Mouse (Mus musculus) midbrain, embryonic 15.5 days (tissue): ENCODE results near the gene Ski. TPM values are rescaled to one million over a fixed set of nuclear protein-coding genes. Genes with fewer than 3 reads are reported as not detected.

Source experiments
- ATAC-seq: fragments of 200-750 bp; cut with Nextera tagmentation; replicated peaks from 2 replicates; pipeline ENCODE4 v1.8.0; 2017; ENCODE audit warnings: moderate TSS enrichment
- H3K27ac ChIP-seq: fragments of 300-500 bp; sonication (generic); 2 replicates; pipeline ENCODE4 v1.5.1; 2015; ENCODE audit warnings: mild to moderate bottlenecking, inconsistent platforms
- H3K27me3 ChIP-seq: fragments of 300-500 bp; sonication (generic); replicated peaks from 2 replicates; pipeline ENCODE4 v1.6.1; 2015; ENCODE audit warnings: inconsistent platforms
- H3K36me3 ChIP-seq: fragments of 300-500 bp; sonication (generic); replicated peaks from 2 replicates; pipeline ENCODE4 v1.6.1; 2015; ENCODE audit warnings: inconsistent platforms
- H3K4me1 ChIP-seq: fragments of 300-500 bp; sonication (generic); 2 replicates; pipeline ENCODE4 v1.6.1; 2015; ENCODE audit warnings: inconsistent platforms
- H3K4me2 ChIP-seq: fragments of 300-500 bp; sonication (generic); 2 replicates; pipeline ENCODE4 v1.6.1; 2015; ENCODE audit warnings: inconsistent platforms, mild to moderate bottlenecking, moderate library complexity
- H3K4me3 ChIP-seq: fragments of 300-500 bp; sonication (generic); 2 replicates; pipeline ENCODE4 v1.5.1; 2015; ENCODE audit warnings: mild to moderate bottlenecking, inconsistent platforms
- H3K9ac ChIP-seq: fragments of 300-500 bp; sonication (generic); 2 replicates; pipeline ENCODE4 v1.6.1; 2015; ENCODE audit warnings: mild to moderate bottlenecking, inconsistent platforms
- H3K9me3 ChIP-seq: fragments of 300-500 bp; sonication (generic); 2 replicates; pipeline ENCODE4 v1.6.1; 2016; ENCODE audit warnings: inconsistent platforms
- WGBS: fragments of 180-500 bp; shearing (Covaris S2); methylation state at CpG from one replicate; pipeline ENCODE4 v1.1.7; 2015; ENCODE audit warnings: mixed read lengths; 5-methylcytosine and 5-hydroxymethylcytosine counted together
- polyA plus RNA-seq: library from polyadenylated mRNA; unstranded; fragments of >200 nt; fragmentation: Nextera tagmentation; extraction: Ambion mirVana; gene quantifications from 2 replicates; pipeline ENCODE4 v1.2.1, GENCODE M21; 2015

Ski gene
- polyA plus RNA-seq, 1 experiment from 2014 or later: 10.8 TPM

- peak overlapping the region; percentile 44; the same call in 1 of the 2 replicates for H3K9ac ChIP-seq
- no peak overlapping the region for H3K4me3 ChIP-seq
- peak overlapping the region; percentile 76 for H3K4me2 ChIP-seq
- H3K27ac ChIP-seq: no peak overlapping the region
- H3K4me1 ChIP-seq: peaks cover 22% of the 10 kb centered on the region
- no peak for ATAC-seq
- 78% methylated on average over 6 of the region's 6 CpGs for WGBS
- H3K36me3 ChIP-seq: no peaks in the 10 kb centered on the region; the same call in 1 of the 2 replicates
- 0 out of 2 replicates have a peak, but pooled peaks cover 3% of the 10 kb centered on the region for H3K27me3 ChIP-seq
- no peaks in the 10 kb centered on the region for H3K9me3 ChIP-seq
Measured at GRCm38 (mm10) chr4:155149941-155150275, 72.5 kb downstream of the Ski start.

DNA sequence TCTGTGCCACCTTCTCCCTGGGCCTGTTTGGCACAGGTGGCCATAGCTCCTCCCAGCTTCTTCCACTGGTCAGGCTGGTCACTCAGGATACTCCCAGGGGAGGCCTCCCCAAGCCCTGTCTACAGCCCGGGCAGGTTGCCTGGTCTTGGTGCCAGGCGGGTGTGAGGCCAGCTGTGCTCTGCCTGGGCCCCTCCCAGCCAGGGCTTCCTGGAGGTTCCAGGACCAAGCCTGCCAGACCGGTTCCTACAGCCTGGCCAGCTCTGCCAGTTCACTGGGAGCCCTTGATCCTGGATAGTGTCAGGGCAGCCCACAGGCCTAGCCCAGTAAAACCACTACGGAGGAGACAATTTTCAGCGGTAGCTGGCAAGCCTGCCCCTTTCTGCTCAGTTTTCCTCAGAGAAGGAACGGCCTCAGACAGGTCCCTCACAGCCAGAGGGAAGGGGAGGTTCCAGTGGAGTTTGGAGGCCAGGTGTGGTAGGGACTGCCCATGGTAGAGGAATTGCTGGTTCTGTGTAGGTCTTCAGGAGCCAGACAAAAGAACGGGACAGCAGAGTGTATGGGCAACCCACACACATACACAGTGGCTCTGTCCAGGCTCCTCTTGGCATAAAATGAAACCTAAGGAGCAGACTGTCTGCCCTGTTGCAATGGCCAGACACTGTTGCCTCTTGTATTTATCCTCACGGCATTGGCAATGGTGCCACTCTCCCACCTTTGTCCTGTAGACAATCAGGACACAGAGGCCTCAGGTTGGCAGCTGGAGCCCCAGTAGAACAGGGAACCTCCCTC, 73.3 kb downstream of the Ski start:
- no peaks in the 10 kb centered on the region for H3K9me3 ChIP-seq
- no peak overlapping the region for H3K4me2 ChIP-seq
- no peak overlapping the region for H3K27ac ChIP-seq
- 0 out of 2 replicates have a peak, but pooled peaks cover 3% of the 10 kb centered on the region for H3K27me3 ChIP-seq
- no peak overlapping the region for H3K4me3 ChIP-seq
- WGBS: 83% methylated on average over 8 of the region's 8 CpGs
- ATAC-seq: no peak
- peaks cover 29% of the 10 kb centered on the region for H3K4me1 ChIP-seq
- no peaks in the 10 kb centered on the region for H3K36me3 ChIP-seq
- no peak overlapping the region for H3K9ac ChIP-seq

GRCm38 (mm10) chr4:155148453-155148852, 73.9 kb downstream of the Ski start:
- no peak for ATAC-seq
- Histone ChIP-seq H3K36me3 (no peaks in the 10 kb centered on the region), H3K27me3 (0 out of 2 replicates have a peak, but pooled peaks cover 3% of the 10 kb centered on the region), H3K4me2 (no peak overlapping the region), H3K27ac (no peak overlapping the region), H3K4me1 (peaks cover 35% of the 10 kb centered on the region), H3K9me3 (no peaks in the 10 kb centered on the region), H3K9ac (no peak overlapping the region), H3K4me3 (no peak overlapping the region)
- WGBS: 87% methylated on average over 4 of the region's 4 CpGs

DNA sequence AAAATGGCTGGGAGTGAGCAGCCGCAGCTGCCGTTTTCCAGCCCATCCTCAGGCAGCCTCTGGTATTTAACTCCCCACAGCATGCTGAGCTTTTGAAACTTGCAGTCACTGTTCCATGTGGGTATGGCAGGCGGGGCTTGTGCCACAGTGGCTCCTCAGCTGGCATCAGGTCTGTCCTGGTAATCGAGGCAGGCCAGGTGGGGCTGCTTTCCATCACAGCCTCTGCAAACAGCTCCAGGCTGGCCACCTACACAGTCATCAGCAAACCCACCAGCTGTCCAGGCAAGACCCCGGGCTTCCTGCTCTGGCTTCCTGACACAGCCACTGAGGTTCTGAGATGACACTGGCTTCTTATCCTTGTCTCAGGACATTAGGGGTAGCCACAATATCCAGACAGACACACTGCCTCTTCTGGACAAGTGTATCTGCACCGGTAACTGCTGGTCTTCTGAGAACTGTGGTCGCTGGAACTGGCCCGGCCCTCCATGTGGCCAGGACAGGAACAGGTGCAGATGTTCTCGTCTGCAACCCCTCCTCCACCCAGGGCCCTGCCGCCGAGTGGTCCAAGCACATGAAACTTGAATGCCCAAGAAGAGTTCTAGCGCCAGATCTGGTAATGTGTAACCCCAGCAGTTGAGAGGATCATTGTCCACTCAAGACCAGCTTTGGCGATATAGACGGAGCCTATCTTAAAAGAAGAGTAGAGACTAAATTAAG, 76.1 kb downstream of the Ski start:
- Histone ChIP-seq H3K4me1 (peaks cover 34% of the 10 kb centered on the region), H3K36me3 (no peaks in the 10 kb centered on the region), H3K27ac (no peak overlapping the region), H3K4me3 (no peak overlapping the region), H3K4me2 (no peak overlapping the region), H3K9ac (no peak overlapping the region), H3K9me3 (no peaks in the 10 kb centered on the region), H3K27me3 (0 out of 2 replicates have a peak, but pooled peaks cover 3% of the 10 kb centered on the region)
- no peak for ATAC-seq
- whole genome bisulfite sequencing: 70% methylated on average over 14 of the region's 14 CpGs

GRCm38 (mm10) chr4:155144548-155145180, 77.7 kb downstream of the Ski start:
- H3K4me3 ChIP-seq: no peak overlapping the region
- no peak overlapping the region for H3K4me2 ChIP-seq
- H3K9ac ChIP-seq: no peak overlapping the region
- peaks cover 22% of the 10 kb centered on the region for H3K4me1 ChIP-seq
- no peaks in the 10 kb centered on the region for H3K27me3 ChIP-seq
- H3K27ac ChIP-seq: peak overlapping the region; percentile 78
- no peaks in the 10 kb centered on the region for H3K9me3 ChIP-seq
- WGBS: 44% methylated on average over 4 of the region's 4 CpGs
- no peaks in the 10 kb centered on the region for H3K36me3 ChIP-seq
- no peak for ATAC-seq

GRCm38 (mm10) chr4:155143871-155144502, 78.4 kb downstream of the Ski start:
- H3K9ac ChIP-seq: no peak overlapping the region
- H3K27ac ChIP-seq: peak overlapping the region; percentile 78
- peaks cover 22% of the 10 kb centered on the region for H3K4me1 ChIP-seq
- H3K36me3 ChIP-seq: no peaks in the 10 kb centered on the region
- 21% methylated on average over 12 of the region's 12 CpGs for WGBS
- ATAC-seq: peak; percentile 70
- no peaks in the 10 kb centered on the region for H3K9me3 ChIP-seq
- H3K27me3 ChIP-seq: no peaks in the 10 kb centered on the region
- no peak overlapping the region for H3K4me2 ChIP-seq
- no peak overlapping the region for H3K4me3 ChIP-seq

DNA sequence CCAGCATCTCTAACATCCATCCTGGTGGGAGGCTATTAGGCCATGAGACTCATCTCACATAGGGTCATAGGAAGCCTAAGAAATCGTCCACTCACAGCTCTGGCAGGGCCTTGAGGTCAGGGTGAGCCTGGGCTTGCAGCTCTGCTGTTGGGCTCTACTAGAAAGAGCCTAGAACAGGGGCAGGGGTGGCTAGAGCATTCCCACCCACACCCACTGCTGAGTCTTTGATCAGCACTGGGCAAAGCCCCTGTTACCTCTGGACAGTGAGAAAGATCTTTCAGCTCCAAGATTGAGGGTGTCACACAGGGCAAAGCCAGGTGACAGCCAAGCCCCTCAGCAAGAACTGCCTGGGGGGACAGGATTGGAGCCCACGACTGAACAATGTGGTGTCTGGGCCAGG, 79.0 kb downstream of the Ski start:
- no peak overlapping the region for H3K4me2 ChIP-seq
- H3K4me3 ChIP-seq: no peak overlapping the region
- peak overlapping the region; percentile 78 for H3K27ac ChIP-seq
- no peaks in the 10 kb centered on the region for H3K9me3 ChIP-seq
- H3K9ac ChIP-seq: no peak overlapping the region
- ATAC-seq: no peak
- no peaks in the 10 kb centered on the region for H3K27me3 ChIP-seq
- peaks cover 22% of the 10 kb centered on the region for H3K4me1 ChIP-seq
- no peaks in the 10 kb centered on the region for H3K36me3 ChIP-seq
- WGBS: 59% methylated on average over 2 of the region's 2 CpGs

DNA sequence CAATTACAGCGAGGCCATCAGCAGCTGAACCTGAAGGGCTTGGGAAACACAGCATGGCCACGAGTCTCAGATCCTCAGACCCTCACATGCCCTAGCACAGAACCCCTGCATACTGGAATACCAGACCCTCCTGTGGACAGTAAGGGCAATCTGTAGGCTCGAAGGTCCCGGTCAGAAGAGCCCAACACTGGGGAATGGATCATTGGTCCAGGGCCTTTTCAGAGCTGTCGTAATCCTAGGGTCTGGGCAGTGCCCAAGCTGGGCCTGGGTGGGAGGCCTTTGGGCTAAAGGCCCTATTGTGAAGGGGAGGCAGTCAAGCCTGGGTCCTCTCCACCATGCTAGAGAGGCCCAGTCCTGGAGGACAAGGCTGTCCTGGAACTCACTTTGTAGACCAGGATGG, 79.6 kb downstream of the Ski start:
- Histone ChIP-seq H3K4me3 (no peak overlapping the region), H3K4me1 (peaks cover 22% of the 10 kb centered on the region), H3K4me2 (no peak overlapping the region), H3K9me3 (no peaks in the 10 kb centered on the region), H3K27ac (no peak overlapping the region), H3K27me3 (no peaks in the 10 kb centered on the region), H3K36me3 (no peaks in the 10 kb centered on the region), H3K9ac (no peak overlapping the region)
- no peak for ATAC-seq
- WGBS: 95% methylated on average over 5 of the region's 5 CpGs

DNA sequence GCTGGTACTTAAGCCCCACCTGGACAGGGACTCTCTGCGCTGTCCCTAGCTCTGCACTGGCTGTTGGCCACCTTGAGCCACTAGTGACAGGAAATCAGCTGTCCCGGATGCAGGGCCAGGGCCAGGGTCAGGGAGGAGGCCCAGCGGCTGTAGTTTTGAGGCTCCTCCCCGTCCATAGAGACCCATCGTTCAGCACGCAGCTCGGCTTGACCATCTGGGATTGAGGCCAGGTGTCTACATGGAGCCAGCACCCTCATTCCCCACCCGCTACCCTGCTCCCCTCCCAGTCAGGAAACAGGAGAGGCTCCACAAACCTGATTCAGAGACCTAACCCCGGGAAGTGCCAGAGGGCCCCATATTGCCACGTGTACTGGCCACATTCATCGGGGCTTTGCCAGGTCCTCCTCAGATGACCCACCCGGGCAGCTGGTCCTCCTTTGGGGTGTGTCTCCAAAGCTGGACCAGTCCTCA, 81.6 kb downstream of the Ski start:
- Histone ChIP-seq H3K9me3 (no peaks in the 10 kb centered on the region), H3K4me3 (no peak overlapping the region), H3K27ac (no peak overlapping the region), H3K4me1 (peaks cover 22% of the 10 kb centered on the region), H3K9ac (no peak overlapping the region), H3K36me3 (no peaks in the 10 kb centered on the region), H3K27me3 (no peaks in the 10 kb centered on the region), H3K4me2 (no peak overlapping the region)
- WGBS: 74% methylated on average over 12 of the region's 12 CpGs
- ATAC-seq: no peak

GRCm38 (mm10) chr4:155140150-155140549, 82.2 kb downstream of the Ski start:
- whole genome bisulfite sequencing: 76% methylated on average over 2 of the region's 2 CpGs
- Histone ChIP-seq H3K27me3 (no peaks in the 10 kb centered on the region), H3K9me3 (no peaks in the 10 kb centered on the region), H3K4me2 (no peak overlapping the region), H3K4me1 (peaks cover 22% of the 10 kb centered on the region), H3K27ac (no peak overlapping the region), H3K36me3 (no peaks in the 10 kb centered on the region), H3K9ac (no peak overlapping the region), H3K4me3 (no peak overlapping the region)
- no peak for ATAC-seq

GRCm38 (mm10) chr4:155139281-155140045, 82.9 kb downstream of the Ski start:
- Histone ChIP-seq H3K27me3 (no peaks in the 10 kb centered on the region), H3K4me3 (no peak overlapping the region), H3K4me1 (peaks cover 16% of the 10 kb centered on the region), H3K27ac (no peak overlapping the region), H3K9me3 (no peaks in the 10 kb centered on the region), H3K9ac (no peak overlapping the region), H3K36me3 (no peaks in the 10 kb centered on the region), H3K4me2 (no peak overlapping the region)
- 85% methylated on average over 12 of the region's 12 CpGs for WGBS
- no peak for ATAC-seq
